Mouse (Mus musculus) right cerebral cortex, adult 18-20 months (tissue): ENCODE results near the gene Gm20388.

ENCODE experiments used
- DNase-seq: peaks from one replicate; pipeline ENCODE4 v3.0.0; 2022; ENCODE audit warnings: mixed read lengths

Gm20388 gene

GRCm38 (mm10) chr8:122763267-122763738, 2852.7 kb downstream of the Gm20388 start:
- no peak for DNase-seq

DNA sequence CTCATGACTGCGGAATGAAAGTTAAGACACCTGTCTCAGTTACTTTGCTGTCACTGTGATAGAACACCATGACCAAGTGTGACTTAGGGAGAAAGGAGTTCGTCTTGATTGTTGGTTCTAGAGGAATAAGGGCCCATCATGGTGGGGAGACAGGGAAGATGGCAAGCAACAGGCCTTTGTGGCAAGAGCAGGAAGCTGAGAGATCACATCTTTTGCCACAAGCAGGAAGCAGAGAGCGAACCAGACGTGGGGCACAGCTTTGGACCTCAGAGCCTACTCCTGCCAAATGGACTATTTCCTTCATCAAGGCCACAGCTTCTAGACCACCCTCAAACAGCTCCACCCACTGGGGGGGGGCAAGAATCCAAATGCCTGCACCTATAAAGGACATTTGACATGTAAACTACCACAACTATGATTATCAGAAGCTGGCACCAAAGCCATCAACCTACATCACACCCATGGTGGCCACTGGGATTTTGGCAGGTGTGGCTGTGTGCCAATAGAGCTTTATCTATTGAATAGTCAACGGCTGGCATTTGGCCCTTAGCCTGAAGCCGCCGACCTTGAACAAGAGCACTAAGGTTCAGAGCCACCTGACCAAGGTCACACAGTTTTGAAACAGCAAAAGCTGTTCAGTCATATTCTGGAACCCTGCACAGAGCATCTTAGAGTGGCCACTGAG, 2854.3 kb downstream of the Gm20388 start:
- no peak for DNase-seq

- no peak for DNase-seq
Observed at GRCm38 (mm10) chr8:122766189-122766588, 2855.5 kb downstream of the Gm20388 start.

DNA sequence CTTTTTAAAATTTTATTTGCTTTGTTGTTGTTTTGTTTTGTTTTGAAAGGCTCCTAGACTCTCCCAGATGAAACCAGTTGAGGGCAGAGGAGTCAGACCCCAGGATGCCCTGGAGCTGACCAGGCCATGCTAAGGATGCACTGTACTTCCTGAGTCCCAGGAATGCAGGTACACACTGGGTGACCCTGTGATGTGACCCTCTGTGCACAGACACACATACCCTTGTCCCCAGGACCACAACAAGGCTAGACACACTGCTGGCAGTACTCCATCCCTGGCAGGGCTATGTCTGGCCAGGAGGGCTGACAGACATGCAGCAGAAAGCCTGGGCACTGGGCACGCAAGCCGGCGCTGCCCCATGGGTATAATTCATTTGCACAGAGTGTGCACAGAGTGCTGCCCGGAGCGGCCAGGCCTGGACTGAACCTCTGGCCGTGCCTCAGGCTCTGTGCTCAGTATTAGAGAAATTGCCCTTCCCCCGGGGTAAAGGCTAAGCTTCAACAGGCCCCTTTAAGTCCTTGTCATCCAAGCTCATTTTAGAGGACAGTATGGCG, 2856.1 kb downstream of the Gm20388 start:
- DNase-seq: no peak

DNA sequence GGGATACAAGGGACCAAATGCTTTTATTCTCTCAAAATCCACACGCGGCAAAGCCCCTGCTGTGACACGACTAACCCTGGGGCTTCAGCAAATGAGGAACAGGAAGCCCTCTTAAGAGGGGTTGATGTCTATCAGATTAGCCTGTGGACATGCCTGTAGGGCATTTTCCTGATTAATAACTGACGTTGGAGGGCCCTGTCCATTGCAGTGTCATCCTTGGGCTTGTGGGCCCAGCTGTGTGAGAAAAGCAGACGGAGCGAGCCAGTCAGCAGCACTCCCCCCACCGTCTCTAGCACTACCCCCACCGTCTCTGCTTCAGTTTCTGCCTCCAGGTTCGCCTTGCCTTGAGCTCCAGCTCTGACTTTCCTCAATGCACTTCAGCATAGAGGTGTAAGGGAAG, 2856.6 kb downstream of the Gm20388 start:
- no peak for DNase-seq

GRCm38 (mm10) chr8:122769251-122770058, 2858.8 kb downstream of the Gm20388 start:
- DNase-seq: peak; percentile 78

GRCm38 (mm10) chr8:122772431-122773060, 2861.9 kb downstream of the Gm20388 start:
- no peak for DNase-seq

GRCm38 (mm10) chr8:122775285-122776155, 2864.9 kb downstream of the Gm20388 start, which contains the start of gene Acsf3:
Gene Acsf3 (plus strand): TSS chr8:122775486.
- peak; percentile 61 for DNase-seq

DNA sequence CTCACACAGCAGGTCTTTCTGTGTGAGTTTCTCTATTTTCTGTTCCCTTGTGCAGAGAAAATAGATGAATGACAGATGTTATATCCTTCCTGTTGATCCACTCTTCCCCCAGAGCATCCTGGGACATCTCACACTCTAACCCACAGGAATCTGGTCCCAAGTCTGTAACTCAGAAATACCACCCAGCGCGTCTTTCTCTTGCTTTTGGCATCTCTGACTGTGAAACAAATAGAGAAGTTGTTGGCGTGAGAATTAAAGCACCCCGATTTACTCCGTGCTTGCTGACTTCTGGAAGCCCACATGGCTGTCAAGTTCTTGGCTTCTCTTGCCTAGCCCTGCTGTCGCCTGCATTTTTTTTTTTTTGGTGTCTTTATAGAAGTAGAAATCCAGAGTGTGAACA, 2867.1 kb downstream of the Gm20388 start:
- DNase-seq: no peak

DNA sequence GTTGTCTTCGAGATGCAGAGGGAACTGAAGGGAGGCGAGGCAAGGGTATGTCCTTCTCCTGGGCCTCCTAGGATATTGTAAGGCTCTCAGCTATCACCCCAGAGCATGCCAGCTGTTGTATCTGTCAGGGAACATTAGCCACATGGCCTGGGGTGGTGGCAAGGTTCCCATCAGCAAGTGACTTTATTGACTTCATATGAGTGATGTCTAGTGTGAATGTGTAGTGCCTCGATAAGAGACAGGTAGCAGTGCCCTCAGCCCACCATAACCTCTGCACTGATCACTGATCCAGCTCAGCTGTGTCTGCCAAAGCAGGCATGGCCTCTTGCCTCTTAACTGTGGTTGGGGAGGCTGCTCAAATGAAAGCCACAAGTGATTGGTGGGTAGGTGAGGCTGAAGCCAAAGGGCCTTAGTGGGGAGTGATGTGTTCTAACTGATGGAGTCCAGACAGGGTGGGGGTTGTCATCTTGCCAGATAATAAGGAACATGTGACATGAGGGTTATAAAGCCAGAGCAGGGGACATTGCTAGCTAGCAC, 2868.1 kb downstream of the Gm20388 start:
- no peak for DNase-seq

GRCm38 (mm10) chr8:122779255-122779654, 2868.6 kb downstream of the Gm20388 start:
- no peak for DNase-seq

- no peak for DNase-seq
Observed at GRCm38 (mm10) chr8:122784756-122785155, 2874.1 kb downstream of the Gm20388 start.

DNA sequence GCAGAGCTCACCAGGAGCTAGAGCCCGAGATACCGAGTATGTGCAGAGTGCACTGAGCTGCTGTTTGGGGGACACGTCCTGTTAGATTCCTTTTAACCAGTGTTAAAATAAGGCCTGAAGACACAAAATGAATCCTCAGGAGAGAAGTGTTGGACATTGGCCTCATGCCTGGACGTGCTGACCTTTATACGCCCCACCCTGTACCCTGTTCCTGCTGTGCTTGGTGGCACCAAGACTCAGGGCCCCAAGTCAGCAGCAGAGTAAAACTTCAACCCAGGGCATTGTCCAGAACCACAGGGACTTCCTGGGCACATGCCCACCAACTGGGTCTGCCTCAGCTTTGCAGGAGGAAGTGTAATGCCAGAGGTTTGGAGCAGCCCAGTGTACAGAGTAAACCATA, 2879.2 kb downstream of the Gm20388 start:
- no peak for DNase-seq

GRCm38 (mm10) chr8:122793375-122794174, 2882.9 kb downstream of the Gm20388 start:
- DNase-seq: no peak

DNA sequence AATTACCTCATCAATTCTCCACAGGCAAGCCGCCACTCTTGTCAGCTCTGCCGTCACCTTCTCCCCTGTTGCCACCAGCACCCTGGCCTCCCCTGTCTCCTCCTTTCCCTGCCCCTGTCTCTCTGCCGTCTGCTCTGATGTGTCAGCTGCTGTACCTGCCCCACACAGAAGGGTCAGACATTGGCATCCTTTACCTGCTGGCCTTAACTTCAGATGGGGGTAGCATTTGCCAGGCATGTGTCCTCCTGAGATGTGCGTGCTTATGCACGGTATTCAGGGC, 2883.5 kb downstream of the Gm20388 start:
- no peak for DNase-seq

- DNase-seq: peak; percentile 29
Observed at GRCm38 (mm10) chr8:122803906-122804761, 2893.5 kb downstream of the Gm20388 start.

GRCm38 (mm10) chr8:122805349-122805748, 2894.7 kb downstream of the Gm20388 start:
- DNase-seq: peak; percentile 29

DNA sequence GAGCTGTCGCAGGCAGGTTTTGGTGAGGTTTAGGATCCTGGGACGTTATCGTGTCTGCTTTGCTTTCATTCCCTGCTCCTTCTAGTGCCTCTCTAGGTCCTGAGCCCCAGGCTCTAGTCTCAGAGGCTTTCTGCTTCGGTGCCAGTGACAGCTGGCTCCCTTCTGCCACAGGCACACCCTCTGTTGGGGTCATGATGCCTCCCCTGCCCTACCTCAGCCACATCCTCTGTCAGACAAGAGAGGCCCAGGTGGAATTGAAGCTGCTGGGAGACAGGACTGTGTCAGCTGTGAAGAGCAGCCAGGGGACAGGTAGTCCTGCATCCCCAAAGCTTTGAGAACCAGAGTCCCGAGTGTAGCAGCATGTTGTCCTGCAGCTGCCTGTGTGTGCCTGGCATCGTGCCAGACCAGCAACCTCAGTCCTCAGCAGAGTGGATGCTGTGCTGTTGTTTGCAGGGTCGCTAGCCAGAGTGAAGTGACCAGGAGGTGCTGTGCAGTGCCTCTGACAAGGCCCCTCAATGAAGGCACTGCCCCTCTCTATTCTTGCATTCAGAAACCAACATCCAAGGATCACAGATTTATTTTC, 2896.4 kb downstream of the Gm20388 start:
- no peak for DNase-seq

DNA sequence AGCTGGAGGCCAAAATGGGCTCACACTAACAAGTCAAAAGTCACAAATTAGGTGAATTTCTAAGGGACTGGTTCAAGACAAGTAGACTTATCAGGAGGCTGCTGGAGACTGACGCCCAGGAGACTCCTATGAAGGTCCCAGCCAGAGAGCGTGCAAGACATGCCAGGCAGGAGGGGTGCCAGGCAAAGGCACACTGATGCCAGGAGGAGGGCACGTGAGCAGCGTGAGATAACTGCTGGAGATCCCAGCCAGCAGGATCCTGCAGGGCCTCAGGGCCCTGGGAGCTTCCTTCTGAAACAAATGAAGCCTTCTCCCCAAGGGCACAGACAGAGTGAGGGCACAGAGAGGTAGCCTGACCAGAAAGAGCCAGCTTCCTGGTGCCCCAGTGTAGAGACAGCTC, 2897.3 kb downstream of the Gm20388 start:
- no peak for DNase-seq

DNA sequence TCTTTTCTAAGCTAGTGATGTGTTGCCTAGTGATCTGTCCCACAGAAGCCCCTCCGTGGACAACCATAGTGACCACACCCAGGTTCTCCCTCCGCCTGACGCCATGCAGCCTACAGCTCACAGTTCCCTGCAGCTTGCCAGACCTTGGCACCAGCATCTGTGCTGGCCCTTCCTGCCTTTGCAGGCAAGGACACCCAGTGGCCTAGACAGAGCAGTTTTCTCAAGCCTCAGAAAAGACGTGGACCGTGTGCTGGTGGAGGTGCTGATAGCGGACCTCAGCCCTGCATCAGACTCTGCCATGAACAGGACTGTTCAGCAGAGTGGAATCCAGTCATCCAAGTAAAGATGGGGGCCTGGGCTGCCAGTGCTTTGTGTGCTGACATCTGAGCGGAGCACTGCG, 2899.7 kb downstream of the Gm20388 start:
- DNase-seq: no peak
